8 mouse cellular contexts compared by ENCODE assay signal in genomic region chr9:106369801-106370485, GRCm38 (mm10). TPM values are rescaled to one million over a fixed set of nuclear protein-coding genes. Genes with fewer than 3 reads are reported as not detected.
DNase-seq lines count a peak whose midpoint lies in the region; ATAC-seq and TF ChIP-seq lines count a peak whose summit lies in the region.

No protein-coding gene starts in this region.

- H3K4me2 ChIP-seq in intestine, postnatal 0 days (replicated peaks; ENCODE audit: low read depth) = peak overlapping the region; percentile 96

- no peaks in the 10 kb centered on the region for H3K27me3 ChIP-seq in intestine, postnatal 0 days (replicated peaks; ENCODE audit: control insufficient read depth, insufficient read depth, low read length)

- no peak for ATAC-seq in intestine, postnatal 0 days
- no peak for ATAC-seq in granulocyte monocyte progenitor cell, adult 5-6 weeks (replicated peaks; ENCODE audit: poor library complexity, severe bottlenecking)

- peaks cover 34% of the 10 kb centered on the region for H3K4me1 ChIP-seq in bone marrow macrophage, adult 2 months (ENCODE audit: control insufficient read depth, insufficient read depth, low read length)
- H3K4me1 ChIP-seq in intestine, postnatal 0 days (replicated peaks; ENCODE audit: control insufficient read depth, insufficient read depth, low read length) = 0 out of 2 replicates have a peak, but pooled peaks cover 6% of the 10 kb centered on the region

- intact Hi-C loops in left cerebral cortex, postnatal 4 days (cut with DNase I) = loop anchor here (2.0 to 5.0 kb wide), 3 partner anchors 49 to 83 kb away; no protein-coding TSS in a partner anchor

- no peak for TF ChIP-seq POLR2A in bone marrow macrophage, adult 2 months (IDR thresholded peaks at IDR 0.05; ENCODE audit: borderline replicate concordance, low read depth, low read length)

- H3K9ac ChIP-seq in intestine, postnatal 0 days (ENCODE audit: low read depth, low read length) = peak overlapping the region; percentile 72

- no peak for TF ChIP-seq CTCF in bone marrow macrophage, adult 2 months (IDR thresholded peaks at IDR 0.05; ENCODE audit: low read depth, low read length)
- no peak for TF ChIP-seq CTCF in intestine, postnatal 0 days (IDR thresholded peaks at IDR 0.05; ENCODE audit: low read depth)

- H3K4me3 ChIP-seq in bone marrow macrophage, adult 2 months (ENCODE audit: insufficient read depth, low read length) = peak overlapping the region; percentile 85
- peak overlapping the region; percentile 77 for H3K4me3 ChIP-seq in intestine, postnatal 0 days (ENCODE audit: low read depth, low read length)

- 17% methylated on average over 11 of the region's 11 CpGs for WGBS in intestine, postnatal 0 days

- peak; percentile 39 for DNase-seq in left cerebral cortex, postnatal 4 days
- DNase-seq in left cerebral cortex, adult 11 months (ENCODE audit: low spot score) = no peak
- DNase-seq in heart, adult 11 months = peak; percentile 98
- DNase-seq in mesoderm, embryonic 11.5 days (ENCODE audit: low read depth, low spot score) = peak; percentile 75
- no peak for DNase-seq in thymus, postnatal 14 days

- no peaks in the 10 kb centered on the region for H3K9me3 ChIP-seq in intestine, postnatal 0 days (ENCODE audit: control insufficient read depth)

- peak overlapping the region; percentile 84 for H3K27ac ChIP-seq in bone marrow macrophage, adult 2 months (ENCODE audit: insufficient read depth, low read depth, low read length)
- no peak overlapping the region for H3K27ac ChIP-seq in intestine, postnatal 0 days (ENCODE audit: low read depth, low read length)

- peaks cover 23% of the 10 kb centered on the region; the same call in 1 of the 2 replicates for H3K36me3 ChIP-seq in intestine, postnatal 0 days (ENCODE audit: control insufficient read depth, insufficient read depth)

RNA-seq across cellular contexts. Expression of gene Dusp7, which starts 1.5 kb away (rescaled TPM):
- total RNA-seq in left cerebral cortex, postnatal 4 days (2021) = 10 to 100 TPM; 54.3 to 54.4 TPM
- 122 and 129 TPM in 2 replicates for polyA plus RNA-seq in bone marrow macrophage, adult 2 months (2012; ENCODE audit: insufficient read depth, insufficient read length, missing spikeins)
- polyA plus RNA-seq in intestine, postnatal 0 days (2015; fragmentation: Nextera tagmentation; extraction: Ambion mirVana) = 4.6 TPM in 2 replicates
- 44.7 and 46.2 TPM in 2 replicates for total RNA-seq in granulocyte monocyte progenitor cell, adult 5-6 weeks (2014; fragmentation: Nextera tagmentation)
- 13.0 and 14.0 TPM in 2 replicates for total RNA-seq in granulocyte monocyte progenitor cell, adult 5-6 weeks (2017)

RNA-seq across cellular contexts. Expression of gene Rpl29, which starts 59.3 kb away (rescaled TPM):
- total RNA-seq in left cerebral cortex, postnatal 4 days (2021) = 100 to 1,000 TPM; 480 to 518 TPM
- 299 and 319 TPM in 2 replicates for polyA plus RNA-seq in bone marrow macrophage, adult 2 months (2012; ENCODE audit: insufficient read depth, insufficient read length, missing spikeins)
- polyA plus RNA-seq in intestine, postnatal 0 days (2015; fragmentation: Nextera tagmentation; extraction: Ambion mirVana) = 539 and 575 TPM in 2 replicates
- 2,290 and 2,982 TPM in 2 replicates for total RNA-seq in granulocyte monocyte progenitor cell, adult 5-6 weeks (2014; fragmentation: Nextera tagmentation)
- 1,520 and 1,547 TPM in 2 replicates for total RNA-seq in granulocyte monocyte progenitor cell, adult 5-6 weeks (2017)

Comparison
In these comparisons a context has a peak if more than half of its experiments do, and no peak if none do; other contexts are left out.
1. DNase-seq: peak in left cerebral cortex, postnatal 4 days (single experiment), heart, adult 11 months (single experiment) and mesoderm, embryonic 11.5 days (single experiment); none in left cerebral cortex, adult 11 months (single experiment) and thymus, postnatal 14 days (single experiment).